Mouse (Mus musculus): ENCODE measurements around the gene Farp2. TPM values are rescaled to one million over a fixed set of nuclear protein-coding genes. Genes with fewer than 3 reads are reported as not detected.
A peak's percentile ranks its signal among the peaks of the same experiment; 100 is the strongest.
"Not testable (repeated sequence)": the region's sequence is repeated elsewhere in the genome, so short reads cannot be mapped to it uniquely, and the experiment has no call there.

Gene Farp2
- polyA plus RNA-seq, 1 experiment from 2014 or later = 3.4 TPM

GRCm38 (mm10) chr1:93654275-93654674, 142.4 kb downstream of the Farp2 start:
- TF ChIP-seq CTCF (IDR thresholded peaks at IDR 0.05) = no peak
- no peak for TF ChIP-seq EP300 (IDR thresholded peaks at IDR 0.05)
- no peak for DNase-seq (ENCODE audit: low spot score)
- ATAC-seq = no peak
- H3K4me1 ChIP-seq (ENCODE audit: insufficient read depth, low read depth, low read length) = no peaks in the 10 kb centered on the region
- H3K27ac ChIP-seq (ENCODE audit: low read length) = no peak overlapping the region
- no peak overlapping the region for H3K4me2 ChIP-seq (replicated peaks; ENCODE audit: low read depth, low read length)
- no peaks in the 10 kb centered on the region for H3K27me3 ChIP-seq (replicated peaks; ENCODE audit: insufficient read depth, low read length)
- H3K36me3 ChIP-seq (ENCODE audit: insufficient read depth, low read length) = no peaks in the 10 kb centered on the region
- 11% methylated on average over 2 of the region's 2 CpGs for WGBS
- no peak overlapping the region for H3K4me3 ChIP-seq (ENCODE audit: low read depth, low read length)
- H3K9me3 ChIP-seq (ENCODE audit: low read length) = no peaks in the 10 kb centered on the region
- H3K9ac ChIP-seq (replicated peaks; ENCODE audit: low read depth) = no peak overlapping the region

GRCm38 (mm10) chr1:93654798-93655197, 142.9 kb downstream of the Farp2 start:
- H3K4me2 ChIP-seq (replicated peaks; ENCODE audit: low read depth, low read length) = no peak overlapping the region
- no peak overlapping the region for H3K4me3 ChIP-seq (ENCODE audit: low read depth, low read length)
- no peak overlapping the region for H3K9ac ChIP-seq (replicated peaks; ENCODE audit: low read depth)
- 52% methylated on average over 2 of the region's 2 CpGs for WGBS
- ATAC-seq (no peak), DNase-seq (ENCODE audit: low spot score) (no peak)
- H3K27ac ChIP-seq (ENCODE audit: low read length) = no peak overlapping the region
- no peaks in the 10 kb centered on the region for H3K27me3 ChIP-seq (replicated peaks; ENCODE audit: insufficient read depth, low read length)
- TF ChIP-seq CTCF (IDR thresholded peaks at IDR 0.05) (no peak), EP300 (IDR thresholded peaks at IDR 0.05) (no peak)
- no peaks in the 10 kb centered on the region for H3K4me1 ChIP-seq (ENCODE audit: insufficient read depth, low read depth, low read length)
- H3K36me3 ChIP-seq (ENCODE audit: insufficient read depth, low read length) = no peaks in the 10 kb centered on the region
- no peaks in the 10 kb centered on the region for H3K9me3 ChIP-seq (ENCODE audit: low read length)

DNA sequence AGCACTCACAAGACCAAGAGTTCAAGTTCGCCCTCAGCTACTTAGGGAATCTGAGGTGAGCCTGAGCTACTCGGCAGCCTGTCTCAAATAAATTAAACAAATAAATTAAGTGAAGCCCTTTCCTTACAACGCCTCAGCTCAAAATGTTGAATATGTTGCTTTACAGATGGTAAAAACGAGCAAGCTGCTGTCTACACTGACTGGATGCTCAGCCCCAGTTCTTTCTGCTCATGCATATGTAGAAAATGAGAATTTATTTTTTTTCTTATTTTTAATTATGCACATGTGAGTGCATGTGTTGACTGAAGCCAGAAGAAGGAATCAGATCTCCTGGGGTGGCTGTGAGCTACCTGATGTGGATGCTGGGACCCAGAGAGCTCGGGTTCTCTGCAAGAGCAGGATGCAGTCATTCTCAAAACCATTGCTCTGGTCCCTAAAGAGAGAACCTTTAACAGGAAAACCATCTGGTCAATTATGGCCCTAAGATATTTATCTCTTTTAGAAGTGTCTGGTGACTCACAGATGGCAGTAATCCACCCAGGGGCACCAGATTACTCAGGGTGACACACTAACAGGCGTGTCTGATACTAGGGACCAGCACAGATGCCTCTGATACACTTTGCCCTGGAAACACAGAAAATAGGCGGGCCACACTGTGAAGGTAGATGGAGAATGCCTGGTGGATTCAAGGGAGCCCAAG, 144.6 kb downstream of the Farp2 start:
- Histone ChIP-seq H3K36me3 (ENCODE audit: insufficient read depth, low read length) (no peaks in the 10 kb centered on the region), H3K27me3 (replicated peaks; ENCODE audit: insufficient read depth, low read length) (no peaks in the 10 kb centered on the region), H3K4me2 (replicated peaks; ENCODE audit: low read depth, low read length) (no peak overlapping the region), H3K4me3 (ENCODE audit: low read depth, low read length) (no peak overlapping the region), H3K27ac (ENCODE audit: low read length) (no peak overlapping the region), H3K9me3 (ENCODE audit: low read length) (no peaks in the 10 kb centered on the region), H3K4me1 (ENCODE audit: insufficient read depth, low read depth, low read length) (no peaks in the 10 kb centered on the region), H3K9ac (replicated peaks; ENCODE audit: low read depth) (no peak overlapping the region)
- TF ChIP-seq EP300 (IDR thresholded peaks at IDR 0.05) = no peak
- no peak for TF ChIP-seq CTCF (IDR thresholded peaks at IDR 0.05)
- no peak for DNase-seq (ENCODE audit: low spot score)
- no peak for ATAC-seq
- 58% methylated on average over 7 of the region's 7 CpGs for WGBS

GRCm38 (mm10) chr1:93657025-93657360, 145.1 kb downstream of the Farp2 start:
- Histone ChIP-seq H3K36me3 (ENCODE audit: insufficient read depth, low read length) (no peaks in the 10 kb centered on the region), H3K4me1 (ENCODE audit: insufficient read depth, low read depth, low read length) (no peaks in the 10 kb centered on the region), H3K27me3 (replicated peaks; ENCODE audit: insufficient read depth, low read length) (no peaks in the 10 kb centered on the region), H3K4me2 (replicated peaks; ENCODE audit: low read depth, low read length) (no peak overlapping the region), H3K4me3 (ENCODE audit: low read depth, low read length) (no peak overlapping the region), H3K9me3 (ENCODE audit: low read length) (no peaks in the 10 kb centered on the region), H3K9ac (replicated peaks; ENCODE audit: low read depth) (no peak overlapping the region), H3K27ac (ENCODE audit: low read length) (no peak overlapping the region)
- ATAC-seq (no peak), DNase-seq (ENCODE audit: low spot score) (no peak)
- TF ChIP-seq CTCF (IDR thresholded peaks at IDR 0.05) (no peak), EP300 (IDR thresholded peaks at IDR 0.05) (no peak)
- WGBS = 68% methylated on average over 5 of the region's 5 CpGs

DNA sequence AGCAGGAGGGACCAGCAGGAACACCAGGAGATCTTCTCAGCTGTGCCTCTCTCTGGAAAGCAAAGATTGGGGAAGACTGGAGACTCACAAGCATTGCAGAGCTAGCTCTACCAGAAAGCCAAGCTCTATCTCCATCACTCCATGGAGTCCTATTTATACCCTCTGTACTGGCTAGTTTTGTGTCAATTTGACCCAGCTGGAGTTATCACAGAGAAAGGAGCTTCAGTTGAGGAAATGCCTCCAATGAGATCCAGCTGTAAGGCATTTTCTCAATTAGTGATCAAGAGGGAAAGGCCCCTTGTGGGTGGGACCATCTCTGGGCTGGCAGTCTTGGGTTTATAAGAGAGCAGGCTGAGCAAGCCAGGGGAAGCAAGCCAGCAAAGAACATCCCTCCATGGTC, 146.7 kb downstream of the Farp2 start, which contains the start of gene Stk25:
Gene Stk25, minus strand, starts transcription at position 101 of the 400 bp plus-strand sequence.
- DNase-seq (ENCODE audit: low spot score); H3K4me3 ChIP-seq (ENCODE audit: low read depth, low read length); H3K4me2 ChIP-seq (replicated peaks; ENCODE audit: low read depth, low read length); ATAC-seq; H3K36me3 ChIP-seq (ENCODE audit: insufficient read depth, low read length); H3K27me3 ChIP-seq (replicated peaks; ENCODE audit: insufficient read depth, low read length); H3K9ac ChIP-seq (replicated peaks; ENCODE audit: low read depth); H3K27ac ChIP-seq (ENCODE audit: low read length); H3K4me1 ChIP-seq (ENCODE audit: insufficient read depth, low read depth, low read length); H3K9me3 ChIP-seq (ENCODE audit: low read length): not testable (repeated sequence)

GRCm38 (mm10) chr1:93667760-93668400, 156.0 kb downstream of the Farp2 start:
- DNase-seq (ENCODE audit: low spot score) (peak; percentile 55), ATAC-seq (peak; percentile 23; the same call in 1 of the 2 replicates)
- Histone ChIP-seq H3K27ac (ENCODE audit: low read length) (peak overlapping the region; percentile 73; the same call in 1 of the 2 replicates), H3K4me1 (ENCODE audit: insufficient read depth, low read depth, low read length) (peaks cover 10% of the 10 kb centered on the region; the same call in 1 of the 2 replicates), H3K4me2 (replicated peaks; ENCODE audit: low read depth, low read length) (no peak overlapping the region), H3K36me3 (ENCODE audit: insufficient read depth, low read length) (no peaks in the 10 kb centered on the region), H3K4me3 (ENCODE audit: low read depth, low read length) (no peak overlapping the region), H3K27me3 (replicated peaks; ENCODE audit: insufficient read depth, low read length) (no peaks in the 10 kb centered on the region), H3K9ac (replicated peaks; ENCODE audit: low read depth) (no peak overlapping the region), H3K9me3 (ENCODE audit: low read length) (no peaks in the 10 kb centered on the region)
- peak; percentile 5; the same call in 1 of the 2 replicates for TF ChIP-seq CTCF (IDR thresholded peaks at IDR 0.05)
- no peak for TF ChIP-seq EP300 (IDR thresholded peaks at IDR 0.05)
- 17% methylated on average over 13 of the region's 13 CpGs for WGBS

Data from lung, postnatal 0 days (tissue).